11 mouse cellular contexts compared by ENCODE assay signal in the genomic region with DNA sequence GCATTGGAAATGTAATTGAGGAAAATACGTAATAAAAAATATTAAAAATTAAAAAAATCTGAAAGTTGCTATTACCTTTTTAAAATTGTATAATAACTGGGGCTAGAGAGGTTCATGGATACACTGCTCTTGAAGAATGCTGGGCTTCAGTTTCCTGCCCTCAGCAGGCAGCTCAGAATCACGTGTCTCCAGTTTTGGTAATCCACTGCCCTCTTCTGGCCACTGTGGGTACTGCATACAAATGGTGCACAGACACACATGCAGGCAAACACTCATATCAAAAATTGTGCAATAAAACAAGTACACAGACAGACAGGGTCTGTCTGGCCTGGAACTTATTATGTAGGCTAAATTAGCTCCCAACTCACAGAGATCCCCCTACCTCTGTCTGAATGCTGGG. TPM values are rescaled to one million over a fixed set of nuclear protein-coding genes. Genes with fewer than 3 reads are reported as not detected.
DNase-seq lines count a peak whose midpoint lies in the region; ATAC-seq and TF ChIP-seq lines count a peak whose summit lies in the region.
"Had no signal": no experiment of that assay in that cellular context is flagged by ENCODE, and none has a peak within 500 bp of the region (broad histone marks: within the 10 kb centered on the region; RNA-seq: fewer than 3 reads in every experiment).

No protein-coding gene starts in this region.

- 68% methylated on average over 2 of the region's 2 CpGs for WGBS in liver, adult 2 months
- whole genome bisulfite sequencing in liver, embryonic 12.5 days (ENCODE audit: insufficient replicate concordance) = 62% methylated on average over 2 of the region's 2 CpGs
- WGBS in liver, embryonic 14.5 days (ENCODE audit: insufficient replicate concordance) = 58% methylated on average over 2 of the region's 2 CpGs
- WGBS in heart, embryonic 12.5 days = 63% methylated on average over 2 of the region's 2 CpGs
- WGBS in neural tube, embryonic 15.5 days = 65% methylated on average over 2 of the region's 2 CpGs

- TF ChIP-seq EP300 in liver, embryonic 14.5 days (IDR thresholded peaks at IDR 0.05; ENCODE audit: low read depth) = no peak

- ATAC-seq in liver, embryonic 12.5 days = no peak
- ATAC-seq in liver, embryonic 14.5 days (ENCODE audit: insufficient read depth) = no peak
- no peak for ATAC-seq in heart, embryonic 12.5 days (ENCODE audit: insufficient number of reproducible peaks, low FRiP score)
- no peak for ATAC-seq in neural tube, embryonic 15.5 days (ENCODE audit: low FRiP score)

- H3K79me2 ChIP-seq in liver, adult 2 months (ENCODE audit: control insufficient read depth, insufficient read depth, low read length) = no peaks in the 10 kb centered on the region

- DNase-seq in liver, adult 2 months (ENCODE audit: extremely low read depth, low read depth, low spot score) = no peak
- peak; percentile 16 to 24 for DNase-seq in CD8-positive naive resting alpha-beta T cell, adult 2 months (ENCODE audit: low read depth in 2 of 2, low spot score in 2 of 2)
- peak; percentile 59 for DNase-seq in NIH3T3 (ENCODE audit: low read depth)
- DNase-seq in liver, embryonic 14.5 days (ENCODE audit: low read depth in 3 of 3, low spot score in 3 of 3) = peak; percentile 20 to 37 (median 23)
- no peak for DNase-seq in gastrocnemius, postnatal 25 days

- H3K4me2 ChIP-seq in liver, embryonic 12.5 days = no peak overlapping the region
- H3K4me2 ChIP-seq in liver, embryonic 14.5 days (ENCODE audit: low read depth) = no peak overlapping the region
- H3K4me2 ChIP-seq in heart, embryonic 12.5 days = no peak overlapping the region
- H3K4me2 ChIP-seq in neural tube, embryonic 15.5 days = no peak overlapping the region
- H3K4me2 ChIP-seq: embryonic facial prominence, embryonic 12.5 days had no signal

- TF ChIP-seq POLR2A in liver, adult 2 months (IDR thresholded peaks at IDR 0.05; ENCODE audit: extremely low read depth, insufficient read depth, low read length) = no peak

- H3K4me3 ChIP-seq in liver, adult 2 months (ENCODE audit: insufficient read depth, low read depth, low read length) = no peak overlapping the region
- no peak overlapping the region for H3K4me3 ChIP-seq in liver, embryonic 12.5 days
- no peak overlapping the region for H3K4me3 ChIP-seq in liver, embryonic 14.5 days (ENCODE audit: insufficient read depth in 1 of 2, low read depth in 2 of 2, low read length in 2 of 2)
- H3K4me3 ChIP-seq in heart, embryonic 12.5 days = no peak overlapping the region
- no peak overlapping the region for H3K4me3 ChIP-seq in neural tube, embryonic 15.5 days (replicated peaks)
- H3K4me3 ChIP-seq: embryonic facial prominence, embryonic 12.5 days had no signal

- H3K4me1 ChIP-seq in liver, adult 2 months (ENCODE audit: control insufficient read depth, insufficient read depth, low read length) = no peaks in the 10 kb centered on the region
- no peaks in the 10 kb centered on the region for H3K4me1 ChIP-seq in liver, embryonic 12.5 days
- H3K4me1 ChIP-seq in liver, embryonic 14.5 days (replicated peaks; ENCODE audit: control insufficient read depth in 2 of 2, insufficient read depth in 2 of 2, low read length in 1 of 2) = no peaks in the 10 kb centered on the region
- H3K4me1 ChIP-seq in heart, embryonic 12.5 days (replicated peaks) = no peaks in the 10 kb centered on the region
- H3K4me1 ChIP-seq in neural tube, embryonic 15.5 days = no peaks in the 10 kb centered on the region
- H3K4me1 ChIP-seq: embryonic facial prominence, embryonic 12.5 days had no signal

- H3K36me3 ChIP-seq in liver, adult 2 months (ENCODE audit: control insufficient read depth, insufficient read depth, low read length) = no peaks in the 10 kb centered on the region
- no peaks in the 10 kb centered on the region for H3K36me3 ChIP-seq in liver, embryonic 12.5 days
- no peaks in the 10 kb centered on the region for H3K36me3 ChIP-seq in liver, embryonic 14.5 days (replicated peaks; ENCODE audit: control insufficient read depth, insufficient read depth, low read depth)
- H3K36me3 ChIP-seq in heart, embryonic 12.5 days = no peaks in the 10 kb centered on the region
- no peaks in the 10 kb centered on the region for H3K36me3 ChIP-seq in neural tube, embryonic 15.5 days
- H3K36me3 ChIP-seq: embryonic facial prominence, embryonic 12.5 days had no signal

- TF ChIP-seq CTCF in liver, adult 2 months (IDR thresholded peaks at IDR 0.05; ENCODE audit: low read depth, low read length) = peak; percentile 44; the same call in 1 of the 2 replicates
- peak; percentile 84 for TF ChIP-seq CTCF in liver, embryonic 14.5 days (IDR thresholded peaks at IDR 0.05; ENCODE audit: low read depth)

- peaks cover 10% of the 10 kb centered on the region; the same call in 1 of the 2 replicates for H3K27me3 ChIP-seq in liver, adult 2 months (ENCODE audit: control insufficient read depth, insufficient read depth, low read length)
- H3K27me3 ChIP-seq in liver, embryonic 12.5 days (replicated peaks) = peaks cover 61% of the 10 kb centered on the region
- H3K27me3 ChIP-seq in liver, embryonic 14.5 days (ENCODE audit: control insufficient read depth, insufficient read depth, low read length) = peaks cover 3% of the 10 kb centered on the region
- peaks cover 57% of the 10 kb centered on the region for H3K27me3 ChIP-seq in heart, embryonic 12.5 days (replicated peaks)
- H3K27me3 ChIP-seq in neural tube, embryonic 15.5 days (replicated peaks) = peaks cover 55% of the 10 kb centered on the region

- H3K9me3 ChIP-seq in liver, embryonic 12.5 days (replicated peaks) = peaks cover 8% of the 10 kb centered on the region
- H3K9me3 ChIP-seq in liver, embryonic 14.5 days (ENCODE audit: control insufficient read depth, low read length) = peaks cover 5% of the 10 kb centered on the region
- peaks cover 19% of the 10 kb centered on the region for H3K9me3 ChIP-seq in heart, embryonic 12.5 days (replicated peaks)
- H3K9me3 ChIP-seq in neural tube, embryonic 15.5 days (replicated peaks) = 0 out of 2 replicates have a peak, but pooled peaks cover 3% of the 10 kb centered on the region

- H3K27ac ChIP-seq in liver, adult 2 months (replicated peaks; ENCODE audit: insufficient read depth, low read depth, low read length) = no peak overlapping the region
- H3K27ac ChIP-seq in liver, embryonic 12.5 days = no peak overlapping the region
- no peak overlapping the region for H3K27ac ChIP-seq in liver, embryonic 14.5 days
- no peak overlapping the region for H3K27ac ChIP-seq in heart, embryonic 12.5 days (ENCODE audit: poor library complexity, severe bottlenecking)
- no peak overlapping the region for H3K27ac ChIP-seq in neural tube, embryonic 15.5 days (replicated peaks)
- H3K27ac ChIP-seq: embryonic facial prominence, embryonic 12.5 days had no signal

- no peak overlapping the region for H3K9ac ChIP-seq in liver, adult 2 months (ENCODE audit: low read depth, low read length)
- H3K9ac ChIP-seq in liver, embryonic 12.5 days = no peak overlapping the region
- H3K9ac ChIP-seq in liver, embryonic 14.5 days (replicated peaks) = no peak overlapping the region
- H3K9ac ChIP-seq in heart, embryonic 12.5 days = no peak overlapping the region
- H3K9ac ChIP-seq in neural tube, embryonic 15.5 days (replicated peaks) = no peak overlapping the region
- H3K9ac ChIP-seq: embryonic facial prominence, embryonic 12.5 days had no signal

RNA-seq across cellular contexts. Expression of gene Ostm1, which starts 21.3 kb away (rescaled TPM):
- 13.3 and 15.4 TPM in 2 replicates for total RNA-seq in liver, adult 2 months (2014; rRNA removed)
- 7.0 and 7.2 TPM in 2 replicates for polyA plus RNA-seq in liver, adult 2 months (2012; rRNA removed)
- polyA plus RNA-seq in liver, embryonic 12.5 days (2016; fragmentation: Nextera tagmentation; extraction: Ambion mirVana) = 19.9 and 20.1 TPM in 2 replicates
- 6.2 and 7.0 TPM in 2 replicates for polyA plus RNA-seq in liver, embryonic 14.5 days (2012; rRNA removed)
- 14.3 and 17.2 TPM in 2 replicates for polyA plus RNA-seq in liver, embryonic 14.5 days (2014; fragmentation: Nextera tagmentation; extraction: Ambion mirVana)
- total RNA-seq in gastrocnemius, postnatal 25 days (2021) = 10 to 100 TPM; 18.0 to 20.6 TPM
- polyA plus RNA-seq in heart, embryonic 12.5 days (2016; fragmentation: Nextera tagmentation; extraction: Ambion mirVana) = 28.5 and 28.6 TPM in 2 replicates
- polyA plus RNA-seq in neural tube, embryonic 15.5 days (2015; fragmentation: Nextera tagmentation; extraction: Ambion mirVana) = 33.7 and 36.1 TPM in 2 replicates

RNA-seq across cellular contexts. Expression of gene Nr2e1, which starts 21.4 kb away (rescaled TPM):
- not detected in 2 replicates for total RNA-seq in liver, adult 2 months (2014; rRNA removed)
- polyA plus RNA-seq in liver, adult 2 months (2012; rRNA removed) = not detected in 2 replicates
- not detected in 2 replicates for polyA plus RNA-seq in liver, embryonic 12.5 days (2016; fragmentation: Nextera tagmentation; extraction: Ambion mirVana)
- polyA plus RNA-seq in liver, embryonic 14.5 days (2012; rRNA removed) = 0.06 TPM in 1 of 2 replicates, not detected in the other
- not detected in 2 replicates for polyA plus RNA-seq in liver, embryonic 14.5 days (2014; fragmentation: Nextera tagmentation; extraction: Ambion mirVana)
- not detected for total RNA-seq in gastrocnemius, postnatal 25 days (2021)
- 0.08 TPM in 1 of 2 replicates, not detected in the other for polyA plus RNA-seq in heart, embryonic 12.5 days (2016; fragmentation: Nextera tagmentation; extraction: Ambion mirVana)
- not detected in 2 replicates for polyA plus RNA-seq in neural tube, embryonic 15.5 days (2015; fragmentation: Nextera tagmentation; extraction: Ambion mirVana)
- total RNA-seq: adrenal gland, postnatal 4 days; gastrocnemius, postnatal 4 days had no signal

Comparison
In these comparisons a context has a peak if more than half of its experiments do, and no peak if none do; other contexts are left out.
1. DNase-seq: peak in CD8-positive naive resting alpha-beta T cell, adult 2 months (2 of 2), NIH3T3 (single experiment) and liver, embryonic 14.5 days (3 of 3); none in liver, adult 2 months (single experiment) and gastrocnemius, postnatal 25 days (single experiment).